Mouse (Mus musculus) cerebellum, postnatal 10 days (tissue): ENCODE results near the gene E030030I06Rik.
"Not testable (repeated sequence)": the region's sequence is repeated elsewhere in the genome, so short reads cannot be mapped to it uniquely, and the experiment has no call there.

ENCODE experiments used
- DNase-seq, 2 experiments: peaks; one replicate each; pipeline ENCODE4 v3.0.0; 2021; ENCODE audit warnings: mixed read lengths in 2 of 2

The E030030I06Rik gene

DNA sequence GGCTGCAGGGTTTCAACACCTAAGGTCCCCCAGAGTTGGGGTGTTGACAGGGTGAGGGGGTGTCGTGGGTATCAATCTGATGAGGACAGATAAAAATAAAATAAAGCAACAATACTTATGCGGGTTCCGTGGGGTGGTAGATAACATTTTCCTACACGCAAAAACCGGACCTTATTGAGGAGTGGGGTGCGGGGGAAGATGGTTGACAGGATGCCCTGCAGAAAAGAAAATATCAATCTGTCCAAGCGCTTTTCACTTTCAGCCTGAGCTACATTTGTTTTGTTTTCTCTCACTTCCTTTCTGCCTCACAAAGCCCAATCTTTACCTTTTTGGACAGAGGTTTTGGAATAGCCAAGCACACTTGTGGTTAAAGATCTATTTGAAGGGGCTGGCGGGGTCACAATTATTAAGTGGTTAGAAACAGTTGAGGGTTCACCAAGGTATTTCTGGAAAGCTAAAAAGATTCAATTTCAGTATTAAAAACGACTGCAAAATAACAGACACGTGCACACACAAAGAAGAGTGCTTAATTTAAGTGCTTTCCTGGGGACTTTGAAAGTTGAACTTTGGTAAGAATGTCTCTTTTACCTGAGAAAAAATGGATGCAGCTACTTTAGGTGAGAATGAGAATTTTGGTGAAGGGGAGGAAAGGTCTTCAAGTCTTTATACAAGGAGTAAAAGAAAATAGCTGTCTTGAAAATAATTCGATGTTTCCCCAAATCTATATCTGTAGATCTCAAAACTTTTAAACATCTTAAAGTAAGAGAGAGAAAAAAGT, 3.0 kb upstream of the E030030I06Rik start:
- peak; percentile 7 to 39 for DNase-seq

DNA sequence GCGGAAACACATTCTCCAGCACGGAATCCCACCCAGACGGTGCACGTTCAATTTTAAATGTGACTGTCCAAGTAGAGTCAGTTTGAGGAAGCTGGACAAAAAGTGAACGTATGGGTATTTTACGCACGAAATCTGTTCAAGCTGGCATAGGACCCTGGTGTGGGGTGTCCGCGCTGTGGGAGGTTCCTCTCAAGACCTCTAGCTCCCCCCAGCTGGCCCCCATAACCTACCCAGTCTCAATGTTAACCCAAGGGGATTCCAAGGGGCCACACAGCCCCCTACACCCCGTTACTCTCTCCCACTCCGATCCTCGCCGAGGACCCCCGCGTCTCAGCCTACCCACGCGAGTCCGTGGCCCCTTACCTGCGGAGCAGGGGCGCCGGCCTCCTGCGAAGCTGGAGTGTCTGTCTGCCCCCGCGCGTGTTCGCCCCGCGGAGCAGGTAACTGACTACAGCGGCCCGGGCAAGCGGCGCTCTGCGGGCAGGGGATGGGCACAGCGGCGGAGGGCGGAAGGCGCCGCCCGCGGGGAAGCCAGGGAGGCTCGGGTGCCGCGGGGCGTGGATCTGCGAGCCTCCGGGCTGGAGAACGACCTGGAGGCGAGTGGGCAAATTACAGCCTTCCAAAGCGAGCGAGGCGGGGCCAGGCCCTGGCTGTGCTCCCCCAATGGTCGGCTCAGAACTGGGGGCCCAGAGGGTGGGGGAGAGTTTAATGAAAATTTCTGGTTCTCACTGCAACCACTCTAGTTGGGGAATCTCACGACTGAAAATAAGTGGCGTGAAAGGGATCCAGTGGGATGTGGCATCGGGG, 2.2 kb upstream of the E030030I06Rik start:
- peak in 1 of 2 experiments; percentile 21 for DNase-seq

DNA sequence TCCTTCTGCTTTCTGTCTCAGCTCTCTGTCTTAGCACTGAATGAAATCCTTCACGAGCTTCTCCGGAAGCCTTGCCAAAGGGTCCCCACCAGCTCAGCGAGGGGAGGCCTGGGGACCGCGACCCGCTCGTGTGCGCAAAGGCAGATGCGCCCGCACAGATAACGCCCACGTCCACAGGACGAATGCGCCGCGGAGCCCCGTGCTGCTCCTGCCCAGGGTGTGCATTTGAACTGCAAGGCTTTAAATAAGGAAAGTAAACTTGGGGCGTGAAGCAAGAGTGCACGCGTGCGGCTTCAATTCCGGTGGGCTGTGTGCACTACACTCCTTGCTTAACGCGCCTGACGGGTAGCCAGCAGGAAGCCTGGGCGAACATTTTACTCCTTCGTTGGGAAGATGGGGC, 1.5 kb upstream of the E030030I06Rik start:
- DNase-seq: peak; percentile 16 to 28

DNA sequence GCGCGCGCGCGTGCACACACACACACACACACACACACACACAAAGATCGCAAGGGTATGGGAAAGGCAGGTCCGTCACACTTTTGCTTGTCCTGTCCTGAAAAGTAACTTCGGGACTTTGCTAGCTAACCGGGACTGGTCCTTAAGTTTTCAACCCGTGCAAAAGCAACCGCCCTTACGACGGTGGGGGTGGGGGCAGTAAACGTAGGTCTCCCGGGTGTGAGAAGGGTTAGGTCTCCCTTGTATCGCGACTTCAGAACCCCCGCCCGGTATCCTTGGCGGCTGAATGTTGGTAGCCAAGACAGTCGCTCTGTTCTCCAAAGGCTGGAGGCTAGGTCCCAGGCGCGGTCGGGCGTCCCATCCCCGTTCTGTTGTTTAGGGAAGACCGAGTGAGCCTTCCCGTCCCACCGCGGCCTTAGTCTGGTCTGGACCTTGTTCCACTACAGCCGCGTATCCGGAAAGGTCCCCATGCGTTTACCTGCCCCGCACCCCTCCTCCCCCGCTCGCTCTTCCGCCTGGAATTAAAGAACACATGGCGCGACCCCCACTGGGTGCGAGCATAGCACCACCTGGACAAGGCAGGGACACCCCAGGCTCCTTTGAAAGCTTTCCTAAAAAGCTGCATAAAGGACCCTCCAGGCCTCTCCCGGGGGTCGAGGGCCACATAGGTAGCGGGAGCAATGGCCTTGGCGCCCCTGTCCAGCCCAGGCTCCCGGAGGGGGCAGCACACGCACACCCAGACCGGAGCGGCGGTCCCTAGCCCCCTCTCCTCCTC, 808 bp upstream of the E030030I06Rik start:
- DNase-seq: peak; percentile 34 to 47

DNA sequence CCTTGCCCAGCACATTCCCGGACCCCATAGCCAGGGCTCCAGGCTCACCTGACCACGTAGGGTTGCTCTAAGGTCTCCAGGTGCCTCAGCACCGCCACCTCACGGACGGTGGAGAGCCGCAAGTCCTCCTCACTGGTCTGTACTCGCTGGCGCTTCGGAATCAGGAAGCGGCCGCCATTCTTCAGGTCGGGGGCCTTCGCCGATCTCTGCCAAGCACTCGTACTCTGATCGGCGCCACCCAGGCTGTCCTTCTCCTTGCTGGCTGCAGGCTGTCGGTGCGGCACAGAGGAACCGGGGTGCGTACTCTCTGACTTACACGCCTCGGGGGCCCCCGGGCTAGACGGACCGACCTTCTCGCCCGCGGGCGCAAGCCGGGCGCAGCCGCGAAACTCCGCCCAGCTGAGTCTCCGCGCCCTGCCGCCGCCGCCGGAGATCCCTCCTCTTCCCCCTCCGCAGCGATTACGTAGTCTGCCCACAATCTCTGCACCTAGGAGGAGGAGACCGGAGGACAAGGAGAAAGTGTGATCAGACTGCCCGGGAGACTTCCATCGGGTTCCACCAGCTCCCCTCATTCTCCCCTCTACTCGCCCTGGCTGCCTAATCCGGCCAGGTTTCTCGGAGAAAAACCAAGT, 513 bp downstream of the E030030I06Rik start:
- DNase-seq: peak; percentile 68 to 69

DNA sequence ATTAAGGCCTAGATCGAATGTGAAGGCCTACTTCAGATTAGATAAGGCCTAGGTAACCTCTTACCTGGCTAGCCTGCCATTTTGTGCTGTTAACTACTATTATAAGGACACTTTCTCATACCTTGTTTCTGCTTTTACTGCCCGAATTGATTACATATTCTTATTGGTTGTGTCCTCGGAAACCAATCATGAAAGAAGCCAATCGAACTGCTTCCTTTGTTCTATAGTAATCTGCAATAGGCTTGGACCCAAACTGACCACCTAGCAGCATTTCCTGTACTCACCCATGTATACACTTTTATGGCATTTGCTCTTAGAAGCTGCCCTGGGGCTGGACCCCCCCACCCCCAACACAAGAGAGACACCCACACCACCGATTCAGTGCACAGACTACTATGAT, 6.1 kb downstream of the E030030I06Rik start:
- DNase-seq: no peak

DNA sequence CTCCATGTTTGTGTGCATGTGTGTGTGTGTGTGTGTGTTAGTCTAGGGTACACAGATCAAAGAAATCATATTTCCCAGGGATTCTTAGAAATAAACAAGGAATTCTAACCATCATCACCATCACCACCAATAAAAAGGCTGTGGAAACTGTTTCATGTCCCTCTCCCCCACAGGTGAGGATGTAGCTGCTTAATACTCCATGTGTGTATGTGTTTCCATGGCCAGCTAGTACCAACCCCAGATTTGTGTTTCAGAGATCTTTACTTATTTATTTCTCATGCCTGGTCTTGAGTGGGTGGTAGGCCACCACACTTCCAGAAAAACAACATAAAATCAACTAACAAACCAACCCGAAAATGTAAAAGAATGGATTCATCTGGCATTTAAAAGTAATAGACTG, 6.9 kb downstream of the E030030I06Rik start:
- peak; percentile 16 to 46 for DNase-seq

DNA sequence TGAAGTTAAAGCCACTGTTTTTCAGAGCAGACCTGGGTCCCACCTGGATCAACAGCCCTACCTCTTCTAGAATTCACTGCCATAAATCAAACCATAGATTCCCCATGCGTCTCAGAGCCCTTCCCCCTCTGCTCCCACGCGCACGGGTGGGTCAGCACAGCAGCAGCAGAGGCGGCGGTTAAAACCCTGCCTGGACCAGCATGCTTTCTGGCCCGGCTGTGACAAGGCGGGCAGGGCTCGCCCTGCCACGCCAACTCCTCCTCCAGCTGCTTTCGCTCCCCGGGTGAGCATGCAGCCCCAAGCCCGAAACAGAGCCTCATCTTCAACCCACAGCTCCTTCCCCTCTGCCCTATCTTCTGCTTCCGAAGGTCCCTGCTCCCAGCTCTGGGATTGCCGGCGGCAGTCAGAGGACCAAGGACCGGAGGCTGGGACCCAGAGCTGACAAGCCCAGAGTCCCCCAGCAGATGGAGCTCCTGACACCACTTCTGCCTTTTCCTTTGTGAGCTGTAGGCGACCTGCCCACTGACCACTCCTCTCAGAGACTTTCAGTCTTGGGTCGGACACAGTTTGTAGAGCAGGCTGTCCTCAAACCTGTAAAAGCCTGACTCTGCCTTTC, 8.3 kb downstream of the E030030I06Rik start:
- DNase-seq: peak; percentile 90

DNA sequence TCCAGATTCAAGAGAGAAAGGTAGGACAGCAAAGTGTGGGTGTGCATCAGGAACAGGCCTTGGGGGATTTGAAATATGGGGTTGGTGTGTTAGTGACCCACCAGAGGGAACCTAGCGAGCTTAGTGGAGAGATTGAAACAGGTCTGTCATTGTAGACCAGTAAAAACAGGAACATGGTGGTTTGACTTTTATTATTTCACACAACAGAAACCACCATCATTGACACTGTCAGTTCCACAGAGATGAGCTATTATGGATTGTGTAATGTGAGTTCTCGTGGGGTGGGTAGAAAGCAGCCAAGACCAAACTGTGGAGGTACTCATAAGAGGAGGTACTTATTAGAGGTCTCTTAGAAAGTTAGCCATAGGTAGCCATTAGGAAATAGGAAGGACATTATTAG, 74.5 kb downstream of the E030030I06Rik start:
- DNase-seq: no peak

DNA sequence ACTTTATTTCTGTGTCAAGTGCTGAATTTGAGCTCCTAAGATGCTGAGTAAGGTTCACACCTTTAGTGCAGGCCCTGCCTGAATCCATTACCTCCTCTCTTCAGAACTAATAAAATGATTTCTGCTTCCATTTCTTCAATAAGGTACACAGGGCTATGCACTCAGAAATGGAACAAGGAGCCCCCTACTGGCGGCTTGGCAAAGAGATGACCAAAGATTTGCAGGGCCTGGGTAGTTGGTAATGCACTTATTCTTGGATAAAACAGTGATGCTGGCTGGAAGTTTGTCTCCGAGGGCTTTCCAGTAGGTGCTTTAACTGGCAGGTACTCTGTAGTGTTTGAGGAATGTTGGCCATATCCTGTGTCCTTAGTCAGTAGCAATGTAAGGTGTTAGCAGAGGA, 76.3 kb downstream of the E030030I06Rik start:
- peak in 1 of 2 experiments; percentile 5 for DNase-seq

DNA sequence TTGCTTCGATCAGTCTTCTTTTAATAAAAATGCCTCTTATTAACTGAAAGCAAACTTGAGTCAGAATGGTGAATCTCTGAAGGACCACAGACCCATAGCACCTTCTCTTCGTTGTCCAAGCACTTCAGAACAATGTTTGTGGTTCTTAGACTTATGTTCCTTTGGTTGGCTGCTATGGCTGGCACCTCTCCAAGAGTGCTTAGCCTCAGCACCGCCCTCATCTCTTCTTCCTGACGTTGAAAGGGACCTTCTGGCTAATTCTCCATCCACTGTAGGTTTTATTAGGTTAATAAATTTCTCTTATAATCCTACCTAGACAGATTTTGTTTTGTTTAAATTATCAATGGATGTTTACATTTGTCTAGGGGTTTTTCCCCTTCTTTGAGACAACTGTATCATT, 78.5 kb downstream of the E030030I06Rik start:
- DNase-seq: peak in 1 of 2 experiments; percentile 7

DNA sequence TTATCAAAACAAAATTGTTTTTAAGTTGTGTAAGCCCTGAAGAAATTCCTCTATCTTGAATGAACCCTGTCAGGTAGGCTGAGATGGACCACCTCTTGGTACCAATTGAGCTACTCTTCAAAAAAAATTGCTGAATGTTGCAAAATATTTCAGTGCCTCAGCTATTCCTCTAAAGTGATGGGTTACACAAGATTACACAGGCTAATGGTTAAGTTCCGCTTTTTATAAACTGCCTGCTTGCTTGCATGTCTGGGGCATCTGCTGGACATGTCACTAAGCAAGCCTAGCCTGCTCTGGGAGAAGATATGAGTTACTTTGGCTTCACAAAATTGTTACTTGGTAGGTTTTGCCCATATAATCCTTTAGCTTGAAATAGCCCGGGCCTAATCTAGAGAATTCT, 78.9 kb downstream of the E030030I06Rik start:
- no peak for DNase-seq

DNA sequence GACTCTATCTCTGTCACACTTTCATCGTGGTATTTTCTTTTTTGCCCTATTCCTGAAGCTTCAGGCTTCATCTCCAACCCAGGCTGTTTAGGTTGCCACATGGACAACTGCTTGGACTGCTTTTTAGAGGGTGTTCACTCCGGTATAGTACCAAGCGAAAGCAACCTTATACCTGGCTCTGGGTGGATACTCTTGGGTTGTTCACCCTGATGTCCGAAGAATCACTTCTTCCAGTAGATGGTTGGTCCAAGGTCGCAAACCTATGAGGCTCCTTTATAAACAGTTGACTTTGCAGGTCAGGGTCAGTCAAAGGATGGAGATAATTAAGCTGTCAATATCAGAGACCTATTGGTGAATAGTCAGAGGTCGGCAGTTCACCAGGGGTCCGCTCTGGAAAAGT, 81.1 kb downstream of the E030030I06Rik start, which contains the start of gene 4930444G20Rik:
4930444G20Rik (minus strand) TSS at position 101 of the 400 bp plus-strand sequence.
- not testable (repeated sequence) for DNase-seq
